Mouse (Mus musculus): Measurements from ENCODE around the gene Ifitm2. TPM values are rescaled to one million over a fixed set of nuclear protein-coding genes. Genes with fewer than 3 reads are reported as not detected.

Gene Ifitm2
- total and polyA plus RNA-seq, 3 experiments, result 213 to 317 TPM; not detected in 1

DNA sequence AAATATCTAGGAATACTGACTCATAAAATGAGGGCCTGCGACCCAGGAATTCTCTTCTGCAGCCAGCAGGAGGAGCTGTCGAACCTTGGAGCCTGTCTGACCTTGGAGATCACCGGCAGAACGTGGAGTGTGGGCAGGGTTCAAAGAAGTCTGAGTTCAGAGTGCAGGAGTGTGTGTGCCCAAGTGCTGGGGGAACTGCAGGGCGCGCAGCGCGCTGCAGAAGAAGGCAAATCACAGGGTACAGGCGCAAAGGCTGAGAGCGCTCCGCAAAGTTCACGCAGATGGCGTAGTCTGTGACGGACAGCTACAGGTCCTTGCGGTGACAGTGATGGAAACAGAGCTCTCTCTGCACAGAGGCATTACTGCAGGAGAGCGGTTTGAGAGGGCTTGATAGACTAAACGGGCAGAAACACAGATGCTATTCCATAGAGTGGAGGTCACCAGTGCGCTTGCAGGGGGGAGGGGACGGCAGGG lies 47.1 kb downstream of the Ifitm2 start:
- no peak overlapping the region for H3K27ac ChIP-seq (ENCODE audit: control insufficient read depth, low read depth, low read length)

DNA sequence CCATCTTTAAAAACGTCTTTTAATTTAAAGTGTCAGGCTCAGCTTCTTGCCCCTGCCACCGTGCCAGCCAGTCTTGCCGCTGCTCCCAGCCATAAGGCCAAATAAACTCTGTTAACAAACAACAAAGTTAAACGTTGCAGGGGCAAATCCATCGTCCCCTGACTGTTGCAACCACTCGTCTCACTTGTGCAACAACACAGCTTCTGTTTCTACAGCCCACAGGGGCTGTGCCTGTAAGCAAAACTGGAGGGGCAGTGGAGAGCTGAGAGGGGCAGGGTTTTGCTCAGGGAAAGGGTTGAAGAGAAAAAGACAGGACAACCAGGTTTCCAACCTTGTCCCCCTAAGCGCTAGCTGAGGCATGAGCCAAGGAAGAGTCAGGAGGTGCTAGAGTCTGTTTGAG lies 47.6 kb downstream of the Ifitm2 start:
- H3K4me1 ChIP-seq (ENCODE audit: control insufficient read depth in 1 of 2, insufficient read depth in 2 of 2, low read length in 2 of 2), result no peaks in the 10 kb centered on the region
- no peaks in the 10 kb centered on the region for H3K9me3 ChIP-seq (replicated peaks; ENCODE audit: insufficient read depth, low read length)
- no peak overlapping the region for H3K27ac ChIP-seq (ENCODE audit: control insufficient read depth, low read depth, low read length)
- no peak overlapping the region for H3K9ac ChIP-seq (ENCODE audit: control insufficient read depth, low read depth, low read length, poor library complexity, severe bottlenecking)
- no peak overlapping the region for H3K4me3 ChIP-seq (ENCODE audit: control insufficient read depth in 1 of 2, insufficient read depth in 1 of 2, low read depth in 2 of 2, low read length in 2 of 2)
- DNase-seq (ENCODE audit: low read depth, low spot score), result no peak
- H3K79me2 ChIP-seq (ENCODE audit: control insufficient read depth, insufficient read depth, low read length, poor library complexity), result no peaks in the 10 kb centered on the region
- no peak for TF ChIP-seq POLR2A (IDR thresholded peaks at IDR 0.05; ENCODE audit: control insufficient read depth in 1 of 2, insufficient read depth in 1 of 2, low read depth in 1 of 2, low read length in 2 of 2, poor library complexity in 1 of 2)
- H3K36me3 ChIP-seq (ENCODE audit: control insufficient read depth in 1 of 2, insufficient read depth in 2 of 2, low read length in 2 of 2), result no peaks in the 10 kb centered on the region
- no peaks in the 10 kb centered on the region; a peak in 1 of 4 replicates for H3K27me3 ChIP-seq (ENCODE audit: control insufficient read depth in 1 of 2, insufficient read depth in 2 of 2, low read length in 2 of 2)

More for the DNA sequence above, 47.1 kb downstream of the Ifitm2 start:
- Histone ChIP-seq H3K4me1 (ENCODE audit: control insufficient read depth in 1 of 2, insufficient read depth in 2 of 2, low read length in 2 of 2) (no peaks in the 10 kb centered on the region), H3K9ac (ENCODE audit: control insufficient read depth, low read depth, low read length, poor library complexity, severe bottlenecking) (no peak overlapping the region), H3K9me3 (replicated peaks; ENCODE audit: insufficient read depth, low read length) (no peaks in the 10 kb centered on the region), H3K4me3 (ENCODE audit: control insufficient read depth in 1 of 2, insufficient read depth in 1 of 2, low read depth in 2 of 2, low read length in 2 of 2) (no peak overlapping the region), H3K79me2 (ENCODE audit: control insufficient read depth, insufficient read depth, low read length, poor library complexity) (no peaks in the 10 kb centered on the region), H3K27me3 (ENCODE audit: control insufficient read depth in 1 of 2, insufficient read depth in 2 of 2, low read length in 2 of 2) (peaks cover 0 to 3% of the 10 kb centered on the region in 2 experiments; a peak in 1 of 4 replicates), H3K36me3 (ENCODE audit: control insufficient read depth in 1 of 2, insufficient read depth in 2 of 2, low read length in 2 of 2) (no peaks in the 10 kb centered on the region)
- TF ChIP-seq SMC3 (IDR thresholded peaks at IDR 0.05; ENCODE audit: low read depth, low read length) (peak; percentile 98), USF1 (IDR thresholded peaks at IDR 0.05; ENCODE audit: low read depth, low read length) (no peak), CTCF (IDR thresholded peaks at IDR 0.05 in 2 of 3, conservative IDR thresholded peaks at IDR 0.05 in 1 of 3; ENCODE audit: control insufficient read depth in 1 of 3, insufficient read depth in 1 of 3, low read depth in 2 of 3, low read length in 3 of 3, poor library complexity in 1 of 3, severe bottlenecking in 1 of 3) (peak; percentile 72 to 90 (median 86)), GATA1 (IDR thresholded peaks at IDR 0.05; ENCODE audit: low read depth, low read length) (no peak), BHLHE40 (IDR thresholded peaks at IDR 0.05; ENCODE audit: borderline replicate concordance, low read depth, low read length) (no peak), RAD21 (IDR thresholded peaks at IDR 0.05; ENCODE audit: low read depth, low read length) (peak; percentile 80), ZC3H11A (IDR thresholded peaks at IDR 0.05; ENCODE audit: low read depth, low read length) (peak; percentile 85)
- DNase-seq (ENCODE audit: low read depth, low spot score), result peak; percentile 69

DNA sequence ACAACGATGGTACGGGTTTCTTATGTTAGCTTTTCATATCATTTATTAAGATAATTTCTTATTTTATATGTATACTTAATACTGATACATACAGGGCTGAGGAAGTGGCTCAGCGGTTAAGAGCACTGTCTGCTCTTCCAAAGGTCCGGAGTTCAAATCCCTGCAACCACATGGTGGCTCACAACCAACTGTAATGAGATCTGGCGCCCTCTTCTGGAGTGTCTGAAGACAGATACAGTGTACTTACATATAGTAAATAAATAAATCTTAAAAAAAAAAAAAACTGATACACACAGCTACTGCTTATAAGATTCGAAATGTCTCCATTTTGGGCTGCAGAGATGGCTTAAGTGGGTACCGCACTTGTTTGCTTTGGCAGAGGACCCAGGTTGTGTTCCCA lies 48.1 kb downstream of the Ifitm2 start:
- H3K9me3 ChIP-seq (replicated peaks; ENCODE audit: insufficient read depth, low read length), result no peaks in the 10 kb centered on the region
- no peaks in the 10 kb centered on the region for H3K4me1 ChIP-seq (ENCODE audit: control insufficient read depth in 1 of 2, insufficient read depth in 2 of 2, low read length in 2 of 2)
- H3K36me3 ChIP-seq (ENCODE audit: control insufficient read depth in 1 of 2, insufficient read depth in 2 of 2, low read length in 2 of 2), result no peaks in the 10 kb centered on the region
- no peak overlapping the region for H3K27ac ChIP-seq (ENCODE audit: control insufficient read depth, low read depth, low read length)
- no peaks in the 10 kb centered on the region for H3K79me2 ChIP-seq (ENCODE audit: control insufficient read depth, insufficient read depth, low read length, poor library complexity)
- no peak overlapping the region for H3K9ac ChIP-seq (ENCODE audit: control insufficient read depth, low read depth, low read length, poor library complexity, severe bottlenecking)
- no peak for TF ChIP-seq MYB (IDR thresholded peaks at IDR 0.05; ENCODE audit: low read depth, low read length)
- peak; percentile 6 for TF ChIP-seq RAD21 (IDR thresholded peaks at IDR 0.05; ENCODE audit: low read depth, low read length)
- no peak for TF ChIP-seq ETS1 (IDR thresholded peaks at IDR 0.05; ENCODE audit: low read depth, low read length)
- TF ChIP-seq MAZ (IDR thresholded peaks at IDR 0.05; ENCODE audit: low read depth, low read length), result no peak
- TF ChIP-seq ZKSCAN1 (IDR thresholded peaks at IDR 0.05; ENCODE audit: low read depth, low read length), result no peak
- TF ChIP-seq USF1 (IDR thresholded peaks at IDR 0.05; ENCODE audit: low read depth, low read length), result no peak
- TF ChIP-seq MAFK (IDR thresholded peaks at IDR 0.05; ENCODE audit: borderline replicate concordance, low read depth, low read length), result no peak
- peak; percentile 45 for TF ChIP-seq SMC3 (IDR thresholded peaks at IDR 0.05; ENCODE audit: low read depth, low read length)
- no peak for TF ChIP-seq CHD2 (IDR thresholded peaks at IDR 0.05; ENCODE audit: low read length)
- peak in 2 of 3 experiments; percentile 39 to 46; a peak in 4 of 6 replicates for TF ChIP-seq CTCF (IDR thresholded peaks at IDR 0.05 in 2 of 3, conservative IDR thresholded peaks at IDR 0.05 in 1 of 3; ENCODE audit: control insufficient read depth in 1 of 3, insufficient read depth in 1 of 3, low read depth in 2 of 3, low read length in 3 of 3, poor library complexity in 1 of 3, severe bottlenecking in 1 of 3)
- TF ChIP-seq GABPA (IDR thresholded peaks at IDR 0.05; ENCODE audit: low read depth, low read length), result no peak
- no peak for TF ChIP-seq POLR2AphosphoS2 (IDR thresholded peaks at IDR 0.05; ENCODE audit: low read length)
- no peak for TF ChIP-seq HCFC1 (IDR thresholded peaks at IDR 0.05; ENCODE audit: low read depth, low read length)
- DNase-seq (ENCODE audit: low read depth, low spot score), result no peak
- H3K4me3 ChIP-seq (ENCODE audit: control insufficient read depth in 1 of 2, insufficient read depth in 1 of 2, low read depth in 2 of 2, low read length in 2 of 2), result no peak overlapping the region
- H3K27me3 ChIP-seq (ENCODE audit: control insufficient read depth in 1 of 2, insufficient read depth in 2 of 2, low read length in 2 of 2), result no peaks in the 10 kb centered on the region; a peak in 1 of 4 replicates
